Comparison of ENCODE assay signal across 8 mouse cellular contexts in the genomic region with DNA sequence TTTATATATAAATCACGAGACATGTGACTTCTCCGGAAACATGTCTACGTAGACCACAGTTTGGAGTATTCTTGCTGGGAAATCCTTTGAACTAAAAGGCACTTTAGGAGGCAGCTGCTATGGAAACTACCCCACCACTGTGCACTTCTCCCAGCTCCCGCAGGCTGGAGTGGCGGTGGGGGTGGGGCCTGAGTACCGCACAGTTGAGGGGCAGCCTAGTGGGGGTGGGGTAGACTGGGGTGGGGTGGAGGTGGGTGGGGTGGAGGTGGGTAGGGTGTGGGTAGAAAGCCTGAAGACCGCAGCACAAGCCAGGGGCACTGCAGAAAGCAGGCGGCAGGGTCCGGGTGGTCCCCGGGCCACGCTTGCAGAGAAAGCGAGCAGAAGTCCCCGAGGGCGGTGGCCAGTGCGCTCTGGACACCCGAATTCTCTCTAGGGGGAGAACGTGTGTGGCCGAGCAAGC. TPM values are rescaled to one million over a fixed set of nuclear protein-coding genes. Genes with fewer than 3 reads are reported as not detected.
DNase-seq lines count a peak whose midpoint lies in the region; ATAC-seq and TF ChIP-seq lines count a peak whose summit lies in the region.

TSS of gene Rragd (plus strand) at position 322 of the 460 bp plus-strand sequence.

- DNase-seq in adrenal gland, postnatal 36 days: peak; percentile 33 to 59
- DNase-seq in gastrocnemius, adult 8-10 months (ENCODE audit: low spot score in 2 of 2): peak; percentile 7 to 20
- peak; percentile 61 for DNase-seq in hindbrain, embryonic 14.5 days (ENCODE audit: low spot score)
- peak; percentile 21 to 46 for DNase-seq in left cerebral cortex, adult 8-10 months (ENCODE audit: low spot score in 2 of 2)
- DNase-seq in stomach, postnatal 0 days (ENCODE audit: low spot score): no peak
- DNase-seq in ovary, postnatal 14 days (ENCODE audit: low spot score): no peak

- peaks cover 23% of the 10 kb centered on the region; the same call in 1 of the 2 replicates for H3K79me2 ChIP-seq in macrophage (ENCODE audit: inconsistent target)

- H3K9ac ChIP-seq in hindbrain, embryonic 14.5 days: peak within 1 kb of the TSS; percentile 84
- H3K9ac ChIP-seq in stomach, postnatal 0 days (ENCODE audit: low read length): peak within 1 kb of the TSS; percentile 61

- no peak for TF ChIP-seq CTCF in E14TG2a.4 (conservative IDR thresholded peaks at IDR 0.05; ENCODE audit: low read length)
- TF ChIP-seq CTCF in stomach, postnatal 0 days (IDR thresholded peaks at IDR 0.05; ENCODE audit: low read depth): no peak

- ATAC-seq in hindbrain, embryonic 14.5 days (ENCODE audit: low FRiP score): peak; percentile 84
- ATAC-seq in stomach, postnatal 0 days (ENCODE audit: low FRiP score, low TSS enrichment): peak; percentile 62

- peak within 1 kb of the TSS; percentile 89 for H3K4me3 ChIP-seq in E14TG2a.4 (replicated peaks; ENCODE audit: low read length)
- peak within 1 kb of the TSS; percentile 67 for H3K4me3 ChIP-seq in hindbrain, embryonic 14.5 days (replicated peaks; ENCODE audit: low read length)
- H3K4me3 ChIP-seq in macrophage (ENCODE audit: inconsistent target): peak within 1 kb of the TSS; percentile 44
- H3K4me3 ChIP-seq in stomach, postnatal 0 days (ENCODE audit: low read depth, low read length): peak within 1 kb of the TSS; percentile 70

- peaks cover 14% of the 10 kb centered on the region for H3K27me3 ChIP-seq in E14TG2a.4 (ENCODE audit: insufficient read depth, low read length)
- H3K27me3 ChIP-seq in hindbrain, embryonic 14.5 days (ENCODE audit: control insufficient read depth, insufficient read depth, low read length): no peaks in the 10 kb centered on the region
- no peaks in the 10 kb centered on the region for H3K27me3 ChIP-seq in stomach, postnatal 0 days (ENCODE audit: control insufficient read depth, insufficient read depth, low read length)

- H3K4me2 ChIP-seq in hindbrain, embryonic 14.5 days (replicated peaks): peak within 1 kb of the TSS; percentile 94
- peak within 1 kb of the TSS; percentile 100 for H3K4me2 ChIP-seq in stomach, postnatal 0 days (replicated peaks; ENCODE audit: low read depth)

- no peaks in the 10 kb centered on the region for H3K9me3 ChIP-seq in E14TG2a.4 (ENCODE audit: low read length)
- no peaks in the 10 kb centered on the region for H3K9me3 ChIP-seq in hindbrain, embryonic 14.5 days (ENCODE audit: control insufficient read depth, low read length)
- no peaks in the 10 kb centered on the region for H3K9me3 ChIP-seq in stomach, postnatal 0 days (ENCODE audit: control insufficient read depth, low read length)

- WGBS in hindbrain, embryonic 14.5 days: 1% methylated on average over 18 of the region's 18 CpGs
- under 1% methylated on average over 13 of the region's 18 CpGs for WGBS in macrophage (ENCODE audit: missing documents)
- WGBS in stomach, postnatal 0 days: under 1% methylated on average over 18 of the region's 18 CpGs

- TF ChIP-seq EP300 in stomach, postnatal 0 days (optimal IDR thresholded peaks at IDR 0.05): no peak

- H3K4me1 ChIP-seq in E14TG2a.4 (replicated peaks; ENCODE audit: low read depth, low read length): peaks cover 74% of the 10 kb centered on the region
- peaks cover 10% of the 10 kb centered on the region; the same call in 1 of the 2 replicates for H3K4me1 ChIP-seq in hindbrain, embryonic 14.5 days (replicated peaks; ENCODE audit: control insufficient read depth, insufficient read depth, low read length)
- no peaks in the 10 kb centered on the region for H3K4me1 ChIP-seq in stomach, postnatal 0 days (replicated peaks; ENCODE audit: control insufficient read depth, insufficient read depth)

- H3K36me3 ChIP-seq in E14TG2a.4 (ENCODE audit: insufficient read depth, low read length) (no peaks in the 10 kb centered on the region), macrophage (ENCODE audit: inconsistent target) (no peaks in the 10 kb centered on the region)
- no peaks in the 10 kb centered on the region for H3K36me3 ChIP-seq in hindbrain, embryonic 14.5 days (replicated peaks; ENCODE audit: control insufficient read depth, insufficient read depth)
- H3K36me3 ChIP-seq in stomach, postnatal 0 days (ENCODE audit: control insufficient read depth, insufficient read depth, low read length): no peaks in the 10 kb centered on the region

- peak within 1 kb of the TSS; percentile 89 for H3K27ac ChIP-seq in hindbrain, embryonic 14.5 days
- no peak within 1 kb of the TSS for H3K27ac ChIP-seq in macrophage
- H3K27ac ChIP-seq in stomach, postnatal 0 days (replicated peaks): no peak within 1 kb of the TSS

RNA-seq across cellular contexts. Expression of gene Rragd, which starts in this region (rescaled TPM):
- total RNA-seq in adrenal gland, postnatal 36 days (2021): 1 to 10 TPM; 7.9 to 10.0 TPM
- 100 to 1,000 TPM; 200 to 232 (median 207) TPM for total RNA-seq in gastrocnemius, adult 8-10 months (2022)
- polyA plus RNA-seq in hindbrain, embryonic 14.5 days (2014; fragmentation: Nextera tagmentation; extraction: Ambion mirVana): 35.8 and 40.0 TPM in 2 replicates
- total RNA-seq in left cerebral cortex, adult 8-10 months (2022): 100 to 1,000 TPM in 2 of 4 experiments, 10 to 100 TPM in 2; 95.8 to 117 (median 104) TPM
- 10 to 100 TPM in 13 of 26 experiments, 1 to 10 TPM in 13; 2.9 to 27.1 (median 9.6) TPM for total RNA-seq in macrophage (2018; cell fraction: chromatin; rRNA removed)
- total RNA-seq in macrophage (2018; cell fraction: cytosol; rRNA removed): 10 to 100 TPM; 16.6 to 79.6 (median 39.9) TPM
- 10 to 100 TPM in 25 of 26 experiments, 1 to 10 TPM in 1; 9.9 to 46.9 (median 26.1) TPM for total RNA-seq in macrophage (2018; cell fraction: nucleus; rRNA removed)
- polyA plus RNA-seq in macrophage (2018): 17.5 to 41.3 TPM (median 29.9 TPM) in 3 replicates
- 1.7 and 2.8 TPM in 2 replicates for polyA plus RNA-seq in stomach, postnatal 0 days (2015; fragmentation: Nextera tagmentation; extraction: Ambion mirVana)

Comparison
In these comparisons a context has a peak if more than half of its experiments do, and no peak if none do; other contexts are left out.
1. RNA of gene Rragd (total RNA-seq): 200 to 232 TPM in gastrocnemius, adult 8-10 months and 95.8 to 117 TPM in left cerebral cortex, adult 8-10 months; 7.9 to 10.0 TPM in adrenal gland, postnatal 36 days; every median in the first group is over 4 times any median in the second.
2. DNase-seq: peak in adrenal gland, postnatal 36 days (2 of 2), gastrocnemius, adult 8-10 months (2 of 2), hindbrain, embryonic 14.5 days (single experiment) and left cerebral cortex, adult 8-10 months (2 of 2); none in stomach, postnatal 0 days (single experiment) and ovary, postnatal 14 days (single experiment).
3. Peak in every context shown above with its lines, with median percentiles within 50 percentile points of each other: H3K4me3 ChIP-seq.